Mouse (Mus musculus): ENCODE results near the gene Dad1. TPM values are rescaled to one million over a fixed set of nuclear protein-coding genes. Genes with fewer than 3 reads are reported as not detected.

Gene Dad1
- polyA plus RNA-seq, 1 experiment from 2014 or later, result 274 TPM

GRCm38 (mm10) chr14:54209932-54210331 is 44.0 kb downstream of the Dad1 start:
- H3K9ac ChIP-seq (ENCODE audit: low read length), result no peak overlapping the region
- ATAC-seq (ENCODE audit: insufficient read depth, low FRiP score, low TSS enrichment) (no peak), DNase-seq (ENCODE audit: low spot score) (no peak)
- no peaks in the 10 kb centered on the region for H3K9me3 ChIP-seq (ENCODE audit: control insufficient read depth, low read length)
- H3K36me3 ChIP-seq (ENCODE audit: control insufficient read depth, insufficient read depth, low read length), result no peaks in the 10 kb centered on the region
- H3K27ac ChIP-seq (ENCODE audit: low read depth, low read length), result no peak overlapping the region
- 83% methylated on average over 5 of the region's 5 CpGs for WGBS
- no peaks in the 10 kb centered on the region for H3K27me3 ChIP-seq (ENCODE audit: control insufficient read depth, insufficient read depth, low read length)
- no peaks in the 10 kb centered on the region for H3K4me1 ChIP-seq (ENCODE audit: control insufficient read depth, insufficient read depth, low read length)
- no peak overlapping the region for H3K4me3 ChIP-seq (ENCODE audit: low read depth, low read length)
- no peak overlapping the region for H3K4me2 ChIP-seq (ENCODE audit: low read depth)

GRCm38 (mm10) chr14:54208741-54209140 is 45.2 kb downstream of the Dad1 start:
- no peaks in the 10 kb centered on the region for H3K9me3 ChIP-seq (ENCODE audit: control insufficient read depth, low read length)
- no peak overlapping the region for H3K27ac ChIP-seq (ENCODE audit: low read depth, low read length)
- ATAC-seq (ENCODE audit: insufficient read depth, low FRiP score, low TSS enrichment) (no peak), DNase-seq (ENCODE audit: low spot score) (no peak)
- WGBS, result 66% methylated on average over 6 of the region's 6 CpGs
- no peak overlapping the region for H3K4me3 ChIP-seq (ENCODE audit: low read depth, low read length)
- H3K4me2 ChIP-seq (ENCODE audit: low read depth), result no peak overlapping the region
- no peaks in the 10 kb centered on the region for H3K4me1 ChIP-seq (ENCODE audit: control insufficient read depth, insufficient read depth, low read length)
- H3K27me3 ChIP-seq (ENCODE audit: control insufficient read depth, insufficient read depth, low read length), result no peaks in the 10 kb centered on the region
- H3K36me3 ChIP-seq (ENCODE audit: control insufficient read depth, insufficient read depth, low read length), result no peaks in the 10 kb centered on the region
- no peak overlapping the region for H3K9ac ChIP-seq (ENCODE audit: low read length)

DNA sequence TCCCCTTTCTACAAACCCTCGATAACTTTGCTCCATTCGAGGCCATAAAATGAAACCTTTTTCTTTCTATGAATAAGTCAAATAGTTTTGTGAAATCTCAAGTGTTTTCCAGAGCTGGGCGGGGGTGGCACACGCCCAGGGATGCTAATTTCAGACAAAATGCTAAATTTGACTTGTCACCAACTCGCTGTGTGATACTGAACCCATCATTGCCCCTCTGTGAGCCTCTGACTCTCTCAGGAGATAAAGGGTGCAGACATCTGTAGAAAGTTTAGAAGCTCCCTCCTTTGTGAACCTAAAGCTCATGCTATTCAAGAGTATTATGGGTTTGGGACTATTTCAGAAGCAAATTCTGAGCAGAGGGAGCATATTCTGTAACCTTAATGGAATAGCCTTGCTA is 46.0 kb downstream of the Dad1 start:
- DNase-seq (ENCODE audit: low spot score), result no peak
- H3K4me3 ChIP-seq (ENCODE audit: low read depth, low read length), result no peak overlapping the region
- no peaks in the 10 kb centered on the region for H3K9me3 ChIP-seq (ENCODE audit: control insufficient read depth, low read length)
- H3K9ac ChIP-seq (ENCODE audit: low read length), result no peak overlapping the region
- H3K4me2 ChIP-seq (ENCODE audit: low read depth), result no peak overlapping the region
- H3K27me3 ChIP-seq (ENCODE audit: control insufficient read depth, insufficient read depth, low read length), result no peaks in the 10 kb centered on the region
- ATAC-seq (ENCODE audit: insufficient read depth, low FRiP score, low TSS enrichment), result no peak
- WGBS, result 84% methylated on average over 5 of the region's 5 CpGs
- no peaks in the 10 kb centered on the region for H3K4me1 ChIP-seq (ENCODE audit: control insufficient read depth, insufficient read depth, low read length)
- no peaks in the 10 kb centered on the region for H3K36me3 ChIP-seq (ENCODE audit: control insufficient read depth, insufficient read depth, low read length)
- H3K27ac ChIP-seq (ENCODE audit: low read depth, low read length), result no peak overlapping the region

GRCm38 (mm10) chr14:54206750-54207550 is 47.0 kb downstream of the Dad1 start:
- Histone ChIP-seq H3K36me3 (ENCODE audit: control insufficient read depth, insufficient read depth, low read length) (no peaks in the 10 kb centered on the region), H3K4me2 (ENCODE audit: low read depth) (no peak overlapping the region), H3K9me3 (ENCODE audit: control insufficient read depth, low read length) (no peaks in the 10 kb centered on the region), H3K27me3 (ENCODE audit: control insufficient read depth, insufficient read depth, low read length) (no peaks in the 10 kb centered on the region), H3K4me3 (ENCODE audit: low read depth, low read length) (no peak overlapping the region), H3K4me1 (ENCODE audit: control insufficient read depth, insufficient read depth, low read length) (no peaks in the 10 kb centered on the region), H3K9ac (ENCODE audit: low read length) (no peak overlapping the region), H3K27ac (ENCODE audit: low read depth, low read length) (no peak overlapping the region)
- ATAC-seq (ENCODE audit: insufficient read depth, low FRiP score, low TSS enrichment) (no peak), DNase-seq (ENCODE audit: low spot score) (no peak)
- WGBS, result 60% methylated on average over 15 of the region's 15 CpGs

GRCm38 (mm10) chr14:54206309-54206708 is 47.6 kb downstream of the Dad1 start:
- DNase-seq (ENCODE audit: low spot score), result no peak
- no peaks in the 10 kb centered on the region for H3K27me3 ChIP-seq (ENCODE audit: control insufficient read depth, insufficient read depth, low read length)
- H3K4me1 ChIP-seq (ENCODE audit: control insufficient read depth, insufficient read depth, low read length), result no peaks in the 10 kb centered on the region
- H3K36me3 ChIP-seq (ENCODE audit: control insufficient read depth, insufficient read depth, low read length), result no peaks in the 10 kb centered on the region
- ATAC-seq (ENCODE audit: insufficient read depth, low FRiP score, low TSS enrichment), result no peak
- H3K4me3 ChIP-seq (ENCODE audit: low read depth, low read length), result no peak overlapping the region
- no peak overlapping the region for H3K9ac ChIP-seq (ENCODE audit: low read length)
- no peak overlapping the region for H3K4me2 ChIP-seq (ENCODE audit: low read depth)
- H3K9me3 ChIP-seq (ENCODE audit: control insufficient read depth, low read length), result no peaks in the 10 kb centered on the region
- 60% methylated on average over 5 of the region's 5 CpGs for WGBS
- no peak overlapping the region for H3K27ac ChIP-seq (ENCODE audit: low read depth, low read length)

GRCm38 (mm10) chr14:54205904-54206303 is 48.0 kb downstream of the Dad1 start:
- Histone ChIP-seq H3K4me2 (ENCODE audit: low read depth) (no peak overlapping the region), H3K4me3 (ENCODE audit: low read depth, low read length) (no peak overlapping the region), H3K9ac (ENCODE audit: low read length) (no peak overlapping the region), H3K27me3 (ENCODE audit: control insufficient read depth, insufficient read depth, low read length) (no peaks in the 10 kb centered on the region), H3K9me3 (ENCODE audit: control insufficient read depth, low read length) (no peaks in the 10 kb centered on the region), H3K36me3 (ENCODE audit: control insufficient read depth, insufficient read depth, low read length) (no peaks in the 10 kb centered on the region), H3K27ac (ENCODE audit: low read depth, low read length) (no peak overlapping the region), H3K4me1 (ENCODE audit: control insufficient read depth, insufficient read depth, low read length) (no peaks in the 10 kb centered on the region)
- DNase-seq (ENCODE audit: low spot score), result no peak
- WGBS, result 43% methylated on average over 6 of the region's 6 CpGs
- no peak for ATAC-seq (ENCODE audit: insufficient read depth, low FRiP score, low TSS enrichment)

- ATAC-seq (ENCODE audit: insufficient read depth, low FRiP score, low TSS enrichment) (no peak), DNase-seq (ENCODE audit: low spot score) (no peak)
- Histone ChIP-seq H3K9me3 (ENCODE audit: control insufficient read depth, low read length) (no peaks in the 10 kb centered on the region), H3K36me3 (ENCODE audit: control insufficient read depth, insufficient read depth, low read length) (no peaks in the 10 kb centered on the region), H3K4me2 (ENCODE audit: low read depth) (no peak overlapping the region), H3K4me1 (ENCODE audit: control insufficient read depth, insufficient read depth, low read length) (no peaks in the 10 kb centered on the region), H3K27me3 (ENCODE audit: control insufficient read depth, insufficient read depth, low read length) (no peaks in the 10 kb centered on the region), H3K9ac (ENCODE audit: low read length) (no peak overlapping the region), H3K4me3 (ENCODE audit: low read depth, low read length) (no peak overlapping the region), H3K27ac (ENCODE audit: low read depth, low read length) (no peak overlapping the region)
- 42% methylated on average over 4 of the region's 4 CpGs for WGBS
Observed at GRCm38 (mm10) chr14:54204786-54205185, 49.1 kb downstream of the Dad1 start.

DNA sequence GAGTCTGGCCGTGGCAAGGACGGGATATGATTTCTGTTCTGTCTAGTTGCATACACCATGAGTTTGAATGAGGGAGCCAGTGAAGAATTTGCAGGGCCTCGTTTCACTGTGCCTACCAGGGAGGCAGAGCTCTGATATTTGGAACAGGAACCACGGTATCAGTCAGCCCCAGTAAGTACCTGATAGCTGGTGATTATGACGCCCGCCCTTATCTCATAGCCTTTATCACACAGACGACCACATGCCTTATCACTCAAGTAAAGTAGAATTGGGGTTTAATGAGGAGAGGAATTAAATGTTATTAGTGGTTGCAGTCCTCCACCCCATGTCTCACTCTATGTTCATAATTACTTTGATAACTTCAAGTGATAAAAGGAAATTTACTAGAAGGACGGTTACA is 49.6 kb downstream of the Dad1 start:
- H3K27me3 ChIP-seq (ENCODE audit: control insufficient read depth, insufficient read depth, low read length), result no peaks in the 10 kb centered on the region
- no peak overlapping the region for H3K4me3 ChIP-seq (ENCODE audit: low read depth, low read length)
- H3K9ac ChIP-seq (ENCODE audit: low read length), result no peak overlapping the region
- no peaks in the 10 kb centered on the region for H3K36me3 ChIP-seq (ENCODE audit: control insufficient read depth, insufficient read depth, low read length)
- H3K9me3 ChIP-seq (ENCODE audit: control insufficient read depth, low read length), result no peaks in the 10 kb centered on the region
- DNase-seq (ENCODE audit: low spot score) (no peak), ATAC-seq (ENCODE audit: insufficient read depth, low FRiP score, low TSS enrichment) (no peak)
- H3K4me1 ChIP-seq (ENCODE audit: control insufficient read depth, insufficient read depth, low read length), result no peaks in the 10 kb centered on the region
- H3K4me2 ChIP-seq (ENCODE audit: low read depth), result no peak overlapping the region
- WGBS, result 91% methylated on average over 8 of the region's 8 CpGs
- H3K27ac ChIP-seq (ENCODE audit: low read depth, low read length), result no peak overlapping the region

GRCm38 (mm10) chr14:54203776-54204175 is 50.1 kb downstream of the Dad1 start:
- H3K27ac ChIP-seq (ENCODE audit: low read depth, low read length), result no peak overlapping the region
- ATAC-seq (ENCODE audit: insufficient read depth, low FRiP score, low TSS enrichment) (no peak), DNase-seq (ENCODE audit: low spot score) (no peak)
- H3K9me3 ChIP-seq (ENCODE audit: control insufficient read depth, low read length), result no peaks in the 10 kb centered on the region
- no peak overlapping the region for H3K4me2 ChIP-seq (ENCODE audit: low read depth)
- no peaks in the 10 kb centered on the region for H3K4me1 ChIP-seq (ENCODE audit: control insufficient read depth, insufficient read depth, low read length)
- no peak overlapping the region for H3K9ac ChIP-seq (ENCODE audit: low read length)
- H3K36me3 ChIP-seq (ENCODE audit: control insufficient read depth, insufficient read depth, low read length), result no peaks in the 10 kb centered on the region
- H3K27me3 ChIP-seq (ENCODE audit: control insufficient read depth, insufficient read depth, low read length), result no peaks in the 10 kb centered on the region
- 87% methylated on average over 10 of the region's 10 CpGs for WGBS
- no peak overlapping the region for H3K4me3 ChIP-seq (ENCODE audit: low read depth, low read length)
